Mouse (Mus musculus) kidney, adult 9 months (tissue): Measurements from ENCODE around the gene Nol12.

Experiments used
- DNase-seq: peaks from one replicate; pipeline ENCODE4 v3.0.0; 2022

The Nol12 gene

DNA sequence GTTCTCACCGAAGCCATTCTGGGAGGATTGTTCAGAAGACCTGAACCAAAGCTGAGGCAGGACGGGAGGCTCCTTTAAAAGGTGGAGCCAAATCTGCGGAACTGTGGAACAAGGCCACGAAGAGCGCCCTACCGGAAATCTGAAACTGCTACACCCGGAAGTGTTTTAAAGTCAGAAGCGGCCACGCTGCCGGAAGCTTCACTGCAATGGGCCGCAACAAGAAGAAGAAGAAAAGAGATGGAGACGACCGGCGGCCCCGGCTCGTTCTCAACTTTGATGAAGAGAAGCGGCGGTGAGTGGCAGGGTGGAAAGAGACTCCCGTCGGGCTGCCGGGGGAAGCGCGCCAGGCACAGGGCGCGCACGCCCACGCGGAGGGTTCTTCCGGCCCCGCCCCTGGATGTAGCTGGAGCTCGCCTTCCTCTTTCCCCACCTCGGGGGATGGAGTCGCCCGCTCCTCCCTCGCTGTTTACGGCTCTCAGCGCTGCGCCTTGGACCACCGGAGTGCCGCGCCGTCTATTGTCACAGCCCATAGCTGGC, at the start of gene Nol12:
Nol12 (plus strand) TSS at position 150 of the 537 bp plus-strand sequence.
- peak; percentile 91 for DNase-seq

DNA sequence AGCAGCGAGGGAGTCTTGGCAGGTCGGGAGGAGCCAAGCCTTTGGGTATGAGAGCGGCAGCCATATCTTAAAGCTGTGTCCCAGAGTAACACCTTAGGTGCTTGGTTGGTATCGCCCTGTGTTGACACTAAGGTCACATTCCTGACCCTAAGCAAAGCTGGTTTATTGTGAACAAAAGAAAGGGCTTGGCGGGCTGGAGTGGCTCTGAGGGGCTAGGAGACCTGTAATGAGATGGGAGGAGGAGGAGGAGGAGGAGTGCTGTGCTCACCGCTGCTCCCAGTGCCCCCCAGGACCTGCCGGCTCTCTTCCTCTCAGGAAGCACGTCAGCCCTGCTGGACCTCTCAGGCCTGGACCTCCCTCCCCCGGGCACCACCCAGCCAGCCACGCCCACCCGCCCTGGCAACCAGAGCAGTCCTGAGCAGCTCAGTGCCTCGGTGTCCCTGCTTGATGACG, 45.3 kb upstream of the Nol12 start:
- no peak for DNase-seq

DNA sequence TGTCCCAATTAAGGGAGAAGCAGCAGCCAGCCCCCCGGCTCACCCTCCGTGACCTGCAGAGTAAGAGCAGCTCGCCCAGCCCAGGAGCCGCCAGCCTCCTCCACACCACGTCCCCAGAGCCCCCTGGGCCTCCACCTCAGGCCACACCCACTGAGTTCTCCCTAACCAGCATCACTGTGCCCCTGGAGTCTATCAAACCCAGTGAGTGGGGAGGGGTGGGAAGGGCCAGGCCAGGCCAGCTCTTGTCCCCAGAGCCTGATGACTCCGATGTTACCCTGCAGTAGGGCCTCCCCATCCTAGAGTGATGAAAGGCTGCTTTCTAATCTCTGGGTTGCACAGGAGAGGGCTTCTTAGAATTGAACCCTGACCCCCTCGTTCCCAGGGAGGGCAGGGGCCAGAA, 42.3 kb upstream of the Nol12 start:
- DNase-seq = no peak

DNA sequence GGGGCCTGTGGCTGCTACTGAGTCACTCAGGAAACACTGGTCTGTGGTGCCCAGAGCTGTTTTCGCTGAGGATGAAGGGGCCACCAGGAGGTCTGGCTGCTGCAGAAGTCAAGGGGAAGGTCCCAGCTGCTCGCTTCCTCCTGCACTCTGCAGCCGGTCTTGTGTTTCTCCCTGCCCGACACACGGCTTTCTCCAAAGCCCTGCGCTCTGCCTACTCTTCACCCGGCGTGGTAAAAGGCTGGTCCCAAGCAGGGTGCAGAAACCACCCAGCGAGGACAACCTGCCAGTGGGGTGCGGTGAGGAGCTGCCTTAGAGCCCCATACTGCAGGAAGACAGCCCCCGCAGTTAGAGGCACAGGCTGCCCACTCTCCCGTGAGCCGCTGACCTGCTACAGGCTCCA, 40.0 kb upstream of the Nol12 start:
- no peak for DNase-seq

DNA sequence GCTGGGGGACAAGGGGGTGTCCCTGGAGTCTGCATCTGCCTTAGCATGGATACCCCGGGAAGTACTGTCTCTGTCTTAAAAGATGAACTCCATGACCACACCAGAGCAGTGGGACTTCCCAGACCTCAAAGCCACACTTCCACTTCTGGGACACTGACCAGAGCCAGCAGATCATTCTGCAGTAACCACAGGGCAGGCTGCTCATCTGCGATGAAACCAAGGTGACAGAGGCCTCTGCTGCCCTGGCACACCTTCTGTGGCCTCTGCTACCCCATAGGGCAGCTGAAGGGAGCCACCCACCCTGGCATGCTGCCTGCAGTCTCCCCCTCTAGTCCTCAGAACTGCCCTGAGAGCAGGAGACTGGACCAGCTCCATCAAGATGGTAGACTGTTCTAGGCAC, 39.0 kb upstream of the Nol12 start:
- no peak for DNase-seq

DNA sequence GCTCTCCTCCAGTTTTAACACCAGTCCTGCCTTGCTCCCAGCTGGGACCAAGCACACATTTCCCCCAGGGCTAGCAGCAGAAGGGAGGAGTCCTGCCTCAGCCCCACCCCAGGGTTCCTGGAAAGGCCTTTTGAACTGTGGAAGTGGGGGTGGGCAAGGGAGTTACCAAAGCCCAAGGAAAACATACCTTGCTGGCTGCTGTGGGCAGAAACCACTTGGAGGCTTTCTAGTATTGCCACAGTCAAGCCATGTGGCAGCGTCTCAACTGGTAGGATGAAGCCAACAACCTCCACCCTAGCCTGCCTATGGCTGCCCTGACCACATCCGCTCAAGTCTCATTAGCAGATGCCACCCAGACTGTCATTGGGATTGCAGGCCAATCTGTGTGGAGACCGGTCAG, 38.6 kb upstream of the Nol12 start:
- DNase-seq = no peak

DNA sequence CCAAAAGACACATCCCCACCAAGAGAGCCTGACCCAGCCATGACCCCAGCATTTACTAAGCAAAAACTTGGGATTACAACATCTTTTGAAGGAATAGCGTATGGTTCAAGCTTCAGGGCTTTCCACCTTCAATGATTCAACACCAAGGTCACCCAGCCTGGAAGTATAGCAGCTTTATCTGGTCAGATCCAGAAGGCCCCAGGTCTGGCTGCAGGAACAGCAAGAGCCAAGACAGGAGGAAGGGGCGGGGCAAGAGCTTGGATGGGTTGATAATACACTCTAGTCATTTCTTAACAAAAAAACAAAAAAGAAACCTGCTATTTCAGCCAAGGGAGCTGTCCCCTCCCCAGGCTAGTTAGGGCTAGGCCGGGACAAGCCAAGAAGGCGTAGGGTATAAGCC, 37.2 kb upstream of the Nol12 start:
- DNase-seq = peak; percentile 45

DNA sequence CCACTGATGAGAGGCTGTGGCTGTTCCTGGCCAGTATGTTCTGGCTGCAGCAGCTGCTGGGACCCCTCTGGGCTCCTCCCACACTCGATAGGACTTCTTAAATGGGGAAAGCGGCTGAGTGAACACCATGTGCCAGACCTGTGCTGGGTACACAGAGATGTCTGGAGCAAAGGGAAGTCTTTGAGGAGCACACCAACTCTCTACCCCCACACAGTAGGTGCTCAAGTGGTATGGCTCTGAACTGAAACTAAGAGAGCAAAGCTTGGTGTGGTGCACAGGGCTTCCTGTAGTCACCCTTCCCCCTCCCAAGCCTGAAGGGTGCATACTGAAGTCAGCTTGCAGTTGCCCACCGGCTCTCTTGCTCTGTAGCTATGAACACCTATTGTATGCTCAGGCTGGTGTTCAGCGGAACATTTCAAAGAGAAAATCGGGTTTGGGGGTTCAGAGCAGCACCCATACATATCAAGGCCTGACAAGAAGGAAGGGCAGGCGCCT, 36.2 kb upstream of the Nol12 start:
- DNase-seq = no peak

DNA sequence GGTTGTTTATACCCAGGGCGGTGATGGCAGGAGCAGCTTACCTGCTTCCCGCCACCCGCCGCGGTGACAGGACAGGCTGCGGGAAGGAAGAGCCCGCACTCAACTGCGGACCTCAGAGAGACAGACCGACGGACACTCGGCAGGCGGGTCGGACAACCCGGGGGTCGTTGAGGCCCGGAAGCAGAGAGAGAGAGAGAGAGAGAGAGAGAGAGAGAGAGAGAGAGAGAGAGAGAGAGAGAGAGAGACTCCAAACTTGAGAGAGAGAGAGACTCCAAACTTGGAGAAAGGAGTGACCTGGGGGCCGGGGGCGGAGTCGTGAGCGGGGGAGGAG, 35.4 kb upstream of the Nol12 start, which contains the start of gene Gm49510:
Gm49510 (plus strand) TSS at position 259 of the 331 bp plus-strand sequence.
- no peak for DNase-seq

DNA sequence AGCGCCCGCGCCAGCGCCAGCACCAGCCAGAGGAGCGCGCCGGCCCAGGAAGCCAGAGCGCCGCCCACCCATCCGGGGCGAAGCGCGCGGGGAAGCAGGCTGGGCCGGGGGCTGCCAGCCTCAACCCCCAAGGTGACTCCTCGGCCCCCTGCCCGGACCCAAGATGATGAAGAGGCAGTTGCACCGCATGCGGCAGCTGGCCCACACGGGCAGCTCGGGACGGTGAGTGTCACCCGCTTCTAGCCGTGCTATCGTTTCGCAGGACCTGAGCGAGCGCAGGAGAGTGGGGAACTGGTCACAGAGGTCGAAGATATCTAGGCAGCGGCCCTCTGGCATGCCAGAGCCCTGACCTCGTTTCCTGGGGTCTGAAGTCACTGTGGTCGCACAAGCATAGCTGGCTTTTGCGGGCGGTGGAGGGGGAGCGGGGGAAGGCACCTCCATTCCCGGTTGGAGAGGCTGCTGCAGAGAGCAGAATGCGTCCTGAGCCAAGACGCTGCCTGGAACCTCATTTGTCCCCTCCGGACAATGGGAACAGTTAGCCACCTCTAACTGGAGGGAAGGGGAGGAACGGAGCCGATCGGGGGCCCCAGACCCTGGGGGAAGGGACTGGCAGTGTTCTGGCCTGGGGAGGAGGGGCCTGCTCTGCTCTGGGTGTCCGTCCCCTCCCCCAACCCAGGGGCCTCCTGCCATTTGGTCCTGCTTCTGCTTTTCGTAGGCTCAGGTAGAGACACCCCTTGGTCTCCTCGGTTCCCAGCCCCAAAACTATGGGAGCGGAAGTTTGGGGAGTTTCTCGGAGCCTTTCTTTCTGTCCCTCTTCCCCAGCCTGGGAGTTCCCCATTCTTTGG, 34.8 kb upstream of the Nol12 start, which contains the start of gene Sh3bp1:
Sh3bp1 (plus strand) TSS at position 29 of the 845 bp plus-strand sequence.
- DNase-seq = peak; percentile 51

DNA sequence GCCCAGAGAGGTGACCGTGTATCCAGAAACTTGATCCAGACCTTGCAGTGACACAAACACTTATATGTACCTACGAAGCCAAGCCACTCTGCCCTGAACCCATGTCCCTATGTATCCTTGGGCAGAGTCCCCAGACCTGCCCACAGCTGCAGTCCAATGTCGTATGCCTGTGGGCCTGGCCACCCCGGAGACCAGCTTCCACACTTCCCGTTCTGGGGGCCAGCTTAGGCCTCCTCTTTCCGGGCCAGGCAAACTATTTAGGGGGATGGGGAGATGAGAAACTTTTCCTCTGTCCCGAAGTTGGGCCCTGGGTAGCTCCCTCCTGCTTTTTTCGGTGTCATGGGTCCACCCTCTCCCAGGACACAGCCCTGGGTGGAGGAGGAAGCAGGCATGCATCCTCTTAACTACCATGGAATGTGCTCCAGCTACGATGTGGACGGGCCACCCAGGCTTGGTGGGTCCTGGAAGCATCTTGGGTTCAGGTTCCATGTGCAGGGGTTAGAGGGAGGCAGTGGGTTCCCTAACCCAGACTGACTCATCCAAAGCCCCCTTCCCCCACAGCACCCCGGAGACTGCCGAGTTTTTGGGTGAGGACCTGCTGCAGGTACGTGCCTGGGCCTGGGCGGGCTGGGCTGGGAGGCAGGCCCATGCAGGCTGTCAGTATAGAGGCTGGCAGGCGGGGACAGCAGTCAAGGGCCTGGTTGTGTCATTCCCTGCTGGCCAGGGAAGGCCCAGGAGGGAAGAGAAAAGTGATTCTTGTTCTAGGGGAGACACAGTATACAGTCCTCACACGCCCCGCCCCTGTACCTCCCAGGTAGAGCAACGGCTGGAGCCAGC, 33.9 kb upstream of the Nol12 start:
- no peak for DNase-seq

DNA sequence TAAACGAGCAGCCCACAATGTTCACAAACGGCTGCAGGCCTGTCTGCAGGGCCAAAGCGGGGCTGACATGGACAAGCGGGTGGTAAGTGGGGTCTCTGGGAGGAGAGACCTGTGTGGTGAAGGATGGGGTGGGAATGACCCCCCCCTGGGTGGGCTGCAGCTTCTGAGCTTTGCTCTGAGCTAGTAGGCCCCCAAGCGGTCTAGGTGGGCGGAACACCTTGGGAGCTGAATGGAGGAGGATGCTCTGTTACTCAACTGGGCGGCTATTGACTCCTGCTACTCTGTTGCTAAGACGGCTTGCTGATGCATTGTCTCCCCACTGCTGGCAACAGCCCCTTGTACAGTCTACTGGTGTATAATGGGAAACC, 33.3 kb upstream of the Nol12 start:
- DNase-seq = no peak

DNA sequence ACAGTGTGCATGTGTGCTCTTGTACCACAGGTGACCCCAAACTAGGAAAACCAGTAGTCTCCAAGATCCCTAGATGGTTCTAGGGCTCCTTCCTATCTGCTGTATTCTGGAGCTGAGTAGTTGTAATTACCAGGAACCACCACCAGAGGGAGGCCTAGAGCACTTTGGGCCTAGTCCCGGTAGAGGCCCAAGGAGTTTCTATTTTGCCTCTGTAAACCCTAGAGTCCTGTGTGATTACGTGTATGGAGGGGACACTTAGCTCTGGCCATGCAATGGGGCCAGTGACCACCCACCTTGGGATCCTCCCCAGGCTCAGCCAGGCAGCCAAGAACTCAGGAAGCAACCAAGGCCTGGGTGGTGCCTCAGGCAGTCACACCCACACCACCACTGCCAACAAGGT, 31.5 kb upstream of the Nol12 start:
- peak; percentile 88 for DNase-seq

DNA sequence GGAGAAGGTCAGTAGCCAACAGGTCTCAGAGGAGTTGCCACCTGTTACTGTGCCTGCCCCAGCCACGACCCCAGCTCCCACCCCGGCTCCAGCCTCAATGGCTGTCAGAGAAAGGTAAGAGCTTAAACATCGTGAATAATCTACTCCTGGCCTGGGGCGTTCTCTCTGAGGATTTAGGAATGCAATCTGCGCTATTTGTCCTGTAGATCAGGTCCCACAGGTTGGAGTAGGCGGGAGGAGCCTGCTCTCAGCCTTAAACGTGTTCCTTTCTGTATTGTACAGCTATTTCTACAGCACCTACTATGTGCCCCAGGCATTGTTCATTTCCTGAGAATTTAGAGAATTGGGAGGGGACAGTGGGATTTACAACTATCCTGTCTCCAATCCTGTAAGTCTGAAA, 26.3 kb upstream of the Nol12 start:
- DNase-seq = no peak

DNA sequence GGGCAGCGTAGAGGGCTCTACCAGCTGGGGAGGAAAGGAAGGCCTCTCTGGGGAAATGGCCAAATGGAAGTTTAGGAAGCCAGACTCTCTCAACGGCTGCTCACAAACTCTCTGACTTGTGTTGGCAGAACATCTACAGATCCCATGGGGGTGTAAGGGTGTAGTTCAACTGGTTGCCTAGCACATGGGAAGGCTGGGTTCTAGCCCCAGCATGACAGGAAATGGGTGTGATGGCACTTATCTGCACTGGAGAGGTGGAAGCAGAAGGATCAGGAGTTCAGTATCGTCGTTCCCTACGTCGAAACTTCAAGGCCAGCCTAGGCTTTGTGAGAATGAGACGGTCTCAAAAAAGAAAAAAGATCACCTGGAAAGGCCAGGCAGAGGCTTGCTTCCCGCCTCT, 25.8 kb upstream of the Nol12 start:
- DNase-seq = no peak

DNA sequence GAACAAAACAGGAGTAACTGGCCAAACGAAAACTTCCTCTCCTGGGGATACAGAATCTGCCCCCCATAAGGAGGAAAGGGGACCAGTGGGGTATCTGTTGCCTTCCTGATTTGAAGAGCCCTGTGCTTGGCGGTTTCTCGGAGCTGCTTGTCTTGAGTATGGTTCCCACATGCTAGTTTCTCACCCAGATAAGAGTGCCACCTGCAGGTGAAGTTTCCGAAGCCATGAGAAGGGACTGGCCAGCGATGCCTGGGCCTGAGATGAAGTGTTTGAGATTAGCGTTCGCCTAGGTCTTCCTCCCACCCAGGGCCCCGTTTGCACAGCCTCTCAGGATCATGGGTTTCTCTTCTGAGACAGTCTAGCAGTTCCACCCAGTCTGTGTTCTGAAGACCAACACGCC, 22.7 kb upstream of the Nol12 start:
- DNase-seq = peak; percentile 65

DNA sequence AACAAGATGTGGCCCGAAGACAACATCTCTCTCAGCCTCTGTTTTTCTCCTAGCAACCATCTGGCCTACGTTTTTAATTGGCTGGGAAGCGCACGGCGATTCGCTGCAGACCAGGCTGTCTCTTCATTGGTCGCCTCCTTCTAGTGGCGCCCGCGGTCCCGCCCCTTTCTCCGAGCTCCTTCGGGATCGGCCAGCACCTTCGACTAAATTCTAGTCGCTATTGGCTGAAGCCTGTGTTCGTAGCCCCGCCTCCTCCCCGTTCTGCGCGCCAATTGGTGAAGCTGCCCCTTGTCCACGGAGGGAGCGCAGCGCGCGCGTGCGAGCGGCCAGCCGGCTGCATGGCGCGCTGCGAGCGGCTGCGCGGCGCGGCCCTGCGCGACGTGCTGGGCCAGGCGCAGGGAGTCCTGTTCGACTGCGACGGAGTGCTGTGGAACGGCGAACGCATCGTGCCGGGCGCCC, 21.1 kb upstream of the Nol12 start, which contains the start of gene Pdxp:
Pdxp (plus strand) TSS at position 288 of the 459 bp plus-strand sequence.
- peak; percentile 92 for DNase-seq

DNA sequence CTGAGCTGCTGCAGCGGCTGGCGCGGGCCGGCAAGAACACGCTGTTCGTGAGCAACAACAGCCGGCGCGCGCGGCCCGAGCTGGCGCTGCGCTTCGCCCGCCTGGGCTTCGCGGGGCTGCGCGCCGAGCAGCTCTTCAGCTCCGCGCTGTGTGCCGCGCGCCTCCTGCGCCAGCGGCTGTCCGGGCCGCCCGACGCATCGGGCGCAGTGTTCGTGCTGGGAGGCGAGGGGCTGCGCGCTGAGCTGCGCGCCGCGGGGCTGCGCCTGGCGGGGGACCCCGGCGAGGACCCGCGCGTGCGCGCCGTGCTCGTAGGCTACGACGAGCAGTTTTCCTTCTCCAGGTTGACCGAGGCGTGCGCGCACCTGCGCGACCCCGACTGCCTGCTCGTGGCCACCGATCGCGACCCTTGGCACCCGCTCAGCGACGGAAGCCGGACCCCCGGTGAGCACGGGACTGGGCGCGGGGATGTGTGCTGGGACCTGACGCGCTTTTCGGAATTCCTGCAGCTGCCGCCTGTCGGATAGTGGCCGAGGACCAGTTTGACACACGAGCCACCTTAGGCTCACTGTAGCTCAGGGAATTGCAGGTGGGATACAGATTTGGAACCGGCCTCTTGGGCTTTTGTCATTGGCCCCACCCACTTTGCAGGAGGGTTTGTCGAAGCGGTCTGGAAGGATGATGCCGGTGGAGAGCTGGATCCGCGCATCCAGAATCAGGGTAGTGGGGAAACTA, 20.5 kb upstream of the Nol12 start:
- no peak for DNase-seq

DNA sequence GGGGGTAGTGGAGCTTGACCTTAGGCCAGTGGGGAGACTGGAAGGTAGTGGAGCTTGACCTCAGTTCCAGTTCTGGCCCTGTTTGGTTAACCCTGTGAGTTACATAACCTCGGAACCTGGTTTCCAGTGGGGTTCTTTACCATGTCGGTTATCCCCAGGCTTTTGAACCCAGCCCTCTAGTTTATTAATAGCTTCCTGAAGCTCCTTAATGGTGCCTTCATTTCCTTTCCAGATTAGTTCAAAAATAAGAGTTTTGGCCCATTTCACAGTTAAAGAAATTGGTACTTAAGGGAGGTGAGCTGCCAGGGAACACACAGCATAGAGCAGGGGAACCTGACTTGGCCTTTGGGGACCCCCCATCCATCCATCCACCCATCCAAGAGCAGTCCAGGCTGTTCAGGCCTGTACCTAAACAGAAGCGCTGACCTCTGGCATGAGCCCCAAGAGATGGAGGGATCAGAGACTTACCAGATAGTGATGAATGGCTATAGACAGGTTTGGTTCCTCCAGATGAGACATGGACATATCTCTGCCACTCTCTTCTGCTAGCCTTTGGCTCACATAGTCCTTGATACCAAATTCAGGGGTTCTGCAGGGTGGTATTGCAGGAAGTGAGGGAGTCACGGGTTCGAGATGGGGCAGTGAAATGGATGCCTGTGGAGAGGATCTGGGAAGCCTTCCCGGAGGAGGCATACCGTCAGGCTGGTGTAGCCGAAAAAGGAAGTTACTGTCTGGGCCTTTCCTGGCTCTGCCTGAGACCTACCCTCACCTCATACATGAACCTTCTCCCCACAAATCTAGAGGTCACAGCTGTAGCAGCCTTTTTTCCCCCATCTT, 19.7 kb upstream of the Nol12 start:
- no peak for DNase-seq

DNA sequence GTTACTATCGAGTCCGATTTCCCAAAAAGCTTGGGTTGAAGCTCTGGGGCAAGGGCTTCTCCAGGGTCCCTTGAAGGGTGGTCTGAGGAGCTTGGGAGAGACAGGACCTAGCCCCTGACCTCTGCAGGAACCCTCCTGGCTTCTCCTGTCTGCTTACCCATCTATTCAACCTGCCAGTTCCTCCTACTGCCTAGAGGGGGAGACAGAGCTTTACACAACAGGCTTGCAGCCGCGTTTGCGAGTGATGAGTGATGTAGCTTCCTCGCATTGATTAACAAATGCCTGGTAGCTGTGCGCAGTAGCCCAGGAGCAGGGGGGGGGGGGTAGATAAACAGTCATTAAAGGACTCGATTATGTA, 19.1 kb upstream of the Nol12 start:
- DNase-seq = peak; percentile 82

DNA sequence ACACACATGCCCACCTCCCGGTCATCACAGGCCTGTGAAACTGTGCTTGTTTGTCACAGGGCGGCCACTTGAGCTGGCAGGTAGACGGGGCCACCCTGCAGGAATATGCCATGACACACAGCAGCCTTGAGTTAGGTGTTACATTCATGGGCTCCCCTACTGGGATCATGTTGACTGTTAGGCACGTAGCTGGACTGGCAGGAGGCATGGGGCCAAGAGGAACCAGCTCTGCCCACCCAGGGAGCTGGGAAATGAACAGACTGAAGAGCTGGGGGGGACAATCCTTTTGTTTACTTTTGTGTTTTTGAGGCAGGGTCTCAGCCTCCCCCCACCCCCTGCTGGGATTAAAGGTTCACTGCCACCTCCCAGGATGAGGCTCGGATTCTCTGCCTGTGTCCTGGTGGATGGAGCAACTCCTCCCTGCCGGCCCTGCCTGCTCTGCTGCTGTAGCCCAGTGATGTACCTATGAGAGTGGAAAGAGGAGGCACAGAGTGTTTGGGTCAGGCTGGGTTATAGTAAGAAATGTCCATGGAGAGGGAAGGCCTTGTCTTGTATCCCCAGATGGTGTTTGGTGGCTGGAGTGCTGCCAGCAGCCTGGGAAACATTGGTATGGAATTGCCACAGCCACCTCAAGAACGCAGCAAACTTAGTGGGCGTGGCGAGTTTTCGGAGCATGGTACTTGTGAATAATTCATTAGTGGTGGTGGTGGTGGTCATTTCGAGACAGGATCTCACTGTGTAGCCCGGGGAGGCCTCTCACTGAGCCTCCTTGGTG, 18.5 kb upstream of the Nol12 start:
- DNase-seq = no peak
